Mouse (Mus musculus) left cerebral cortex, postnatal 36 days (tissue): ENCODE data around the gene Snx6. TPM values are rescaled to one million over a fixed set of nuclear protein-coding genes. Genes with fewer than 3 reads are reported as not detected.
A peak's percentile ranks its signal among the peaks of the same experiment; 100 is the strongest.
"Not testable (repeated sequence)": the region's sequence is repeated elsewhere in the genome, so short reads cannot be mapped to it uniquely, and the experiment has no call there.

Source experiments
- DNase-seq, 2 experiments: peaks; one replicate each; pipeline ENCODE4 v3.0.0; 2021 to 2022; ENCODE audit warnings: low spot score in 2 of 2, mixed read lengths in 1 of 2
- intact Hi-C: fragments of 180-260 bp; cut with DNase I; formaldehyde crosslinking; loops from one replicate; pipeline ENCODE4 v1.15.1; 2025
- total RNA-seq, 2 experiments: library from RNA; stranded (reverse); gene quantifications; 2 replicates each; pipeline ENCODE4 v1.2.3; 2021

Gene Snx6
- total RNA-seq, 2 experiments from 2014 or later: 44.3 to 45.5 TPM

- intact Hi-C loops, DNase-seq: not testable (repeated sequence)
These were observed 78.0 kb downstream of the Snx6 start for GRCm38 (mm10) chr12:54717516-54717915.

DNA sequence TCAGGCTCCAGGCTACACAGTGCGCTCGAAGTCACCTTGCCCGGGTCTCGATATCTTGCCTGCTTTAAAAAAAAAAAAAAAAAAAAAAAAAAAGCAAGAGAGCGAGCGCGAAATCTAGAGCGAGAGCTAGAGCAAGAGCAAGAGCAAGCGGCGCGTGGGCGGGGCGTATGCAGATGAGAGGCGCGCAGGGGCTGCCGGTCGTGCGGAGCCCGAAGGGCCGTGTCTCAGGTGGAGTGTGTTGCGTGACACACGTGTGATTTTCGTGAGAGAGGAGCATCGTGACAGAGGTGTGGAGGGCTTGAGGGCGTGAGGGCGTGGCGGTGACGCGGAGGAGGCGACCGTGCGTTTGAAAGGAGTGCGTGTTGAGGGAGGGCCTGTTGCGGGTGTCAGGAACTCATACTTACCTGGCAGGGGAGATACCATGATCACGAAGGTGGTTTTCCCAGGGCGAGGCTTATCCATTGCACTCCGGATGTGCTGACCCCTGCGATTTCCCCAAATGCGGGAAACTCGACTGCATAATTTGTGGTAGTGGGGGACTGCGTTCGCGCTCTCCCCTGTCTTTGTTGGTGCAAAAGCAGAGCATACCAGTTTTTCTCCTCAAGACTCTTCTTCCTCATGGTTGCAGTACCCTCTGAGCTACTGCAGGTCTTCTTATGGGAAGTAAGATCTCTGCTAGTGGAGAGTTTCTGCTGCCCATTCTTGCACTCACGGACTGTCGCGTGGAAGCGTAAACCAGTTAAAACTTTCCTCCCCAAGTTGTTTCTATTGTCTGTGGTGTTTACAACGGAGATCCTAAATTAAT, 81.5 kb downstream of the Snx6 start:
- intact Hi-C loops: not testable (repeated sequence)
- DNase-seq: peak; percentile 62 to 66

- DNase-seq: peak in 1 of 2 experiments; percentile 37
- intact Hi-C loops: not testable (repeated sequence)
These were observed 85.0 kb downstream of the Snx6 start for GRCm38 (mm10) chr12:54710494-54710879.

DNA sequence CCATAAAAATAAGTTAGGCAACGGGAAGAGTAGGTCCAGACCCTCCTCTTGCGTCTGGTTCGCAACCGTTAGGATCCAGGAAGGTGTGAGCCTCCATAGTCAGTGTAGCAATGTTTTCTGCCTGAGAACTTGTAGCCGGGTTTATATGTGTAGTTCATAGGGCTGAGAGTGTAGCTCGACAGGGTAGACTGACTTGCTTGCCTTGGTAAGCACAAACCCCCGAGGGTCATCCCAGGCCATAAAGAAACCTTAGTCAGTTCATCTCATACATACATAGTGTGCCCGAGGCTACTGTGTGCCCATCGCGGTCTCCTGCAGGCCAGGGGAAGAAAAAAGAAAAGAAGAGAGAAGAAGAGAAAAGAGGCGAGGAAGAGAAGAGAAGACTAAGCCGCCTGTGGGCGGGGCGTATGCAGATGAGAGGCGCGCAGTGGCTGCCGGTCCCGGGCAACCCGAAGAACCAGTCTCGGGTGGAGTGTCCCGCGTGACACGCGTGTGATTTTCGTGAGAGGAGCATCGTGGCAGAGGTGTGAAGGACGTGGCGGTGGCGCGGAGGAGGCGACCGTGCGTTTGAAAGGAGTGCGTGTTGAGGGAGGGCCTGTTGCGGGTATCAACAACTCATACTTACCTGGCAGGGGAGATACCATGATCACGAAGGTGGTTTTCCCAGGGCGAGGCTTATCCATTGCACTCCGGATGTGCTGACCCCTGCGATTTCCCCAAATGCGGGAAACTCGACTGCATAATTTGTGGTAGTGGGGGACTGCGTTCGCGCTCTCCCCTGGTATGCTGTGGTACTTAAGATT, 85.6 kb downstream of the Snx6 start:
- intact Hi-C loops, DNase-seq: not testable (repeated sequence)

DNA sequence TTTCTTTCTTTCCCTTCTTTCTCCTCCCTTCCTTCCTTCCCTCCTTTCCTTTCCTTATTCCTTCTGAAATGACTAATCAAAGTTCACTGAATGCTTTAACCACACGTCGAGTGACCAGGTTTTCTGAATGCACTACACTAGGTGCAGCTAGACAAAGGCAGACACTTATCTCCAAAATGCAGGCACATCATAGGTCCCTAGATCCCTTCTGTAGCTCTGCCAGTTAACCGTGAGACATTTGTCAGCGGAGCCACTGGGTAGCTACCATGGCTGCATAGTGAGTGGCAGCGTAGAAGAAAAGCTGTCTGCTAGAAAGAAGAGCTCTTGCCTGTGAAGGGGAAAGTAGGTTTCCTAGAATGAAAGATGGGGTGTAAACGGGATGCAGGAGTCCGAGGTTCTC, 96.1 kb downstream of the Snx6 start:
- no peak for DNase-seq
- intact Hi-C loops: loop anchor here (10.0 kb wide), 1 partner anchor 45 kb away; no protein-coding TSS in a partner anchor

GRCm38 (mm10) chr12:54697791-54698250, 97.7 kb downstream of the Snx6 start:
- intact Hi-C loops: loop anchor here (10.0 kb wide), 1 partner anchor 47 kb away; no protein-coding TSS in a partner anchor
- DNase-seq: no peak

GRCm38 (mm10) chr12:54697003-54697597, 98.4 kb downstream of the Snx6 start:
- intact Hi-C loops: loop anchor here (10.0 kb wide), 1 partner anchor 48 kb away; no protein-coding TSS in a partner anchor
- no peak for DNase-seq

Other genes starting within 250 kb of the Snx6 start
- 10 to 100 TPM; 20.2 to 22.8 TPM for gene Sptssa, start 139.1 kb downstream of the Snx6 start, total RNA-seq
- 10 to 100 TPM; 37.9 to 41.0 TPM for gene Eapp, start 99.8 kb downstream of the Snx6 start, total RNA-seq
- 100 to 1,000 TPM; 106 to 113 TPM for gene Cfl2, start 67.2 kb upstream of the Snx6 start, total RNA-seq
- gene Gm20403, start 190.8 kb upstream of the Snx6 start, total RNA-seq: not detected
- gene Baz1a, start 218.6 kb upstream of the Snx6 start, total RNA-seq: 1 to 10 TPM; 2.4 to 5.3 TPM